Mouse (Mus musculus) G1E (cell line): ENCODE measurements around the gene 1700001K19Rik.

Experiments used
- CTCF ChIP-seq: IDR thresholded peaks from 2 replicates; pipeline ENCODE4 v1.5.1; 2012; ENCODE audit warnings: low read depth, low read length, inconsistent platforms, mixed read lengths
- GATA1 ChIP-seq: IDR thresholded peaks from 2 replicates; pipeline ENCODE4 v1.6.1; 2012; ENCODE audit warnings: borderline replicate concordance, low read length, inconsistent platforms, mixed read lengths
- GATA2 ChIP-seq: IDR thresholded peaks from 2 replicates; pipeline ENCODE4 v1.6.1; 2012; ENCODE audit warnings: low read depth, low read length, inconsistent platforms, borderline replicate concordance
- POLR2AphosphoS5 ChIP-seq: IDR thresholded peaks from 2 replicates; pipeline ENCODE4 v1.6.1; 2012; ENCODE audit warnings: low read depth, low read length, inconsistent platforms; ENCODE audit not compliant: insufficient replicate concordance
- TAL1 ChIP-seq: conservative IDR thresholded peaks from 2 replicates; pipeline ENCODE4 v1.6.1; 2012; ENCODE audit warnings: low read depth, low read length, inconsistent platforms, mixed read lengths

- TF ChIP-seq CTCF (no peak), GATA1 (no peak), POLR2AphosphoS5 (no peak), TAL1 (no peak), GATA2 (no peak)
These were observed 541 bp downstream of the 1700001K19Rik start for GRCm38 (mm10) chr12:110681878-110682277.
